Mouse (Mus musculus): ENCODE measurements around the gene Cmtm7.

DNA sequence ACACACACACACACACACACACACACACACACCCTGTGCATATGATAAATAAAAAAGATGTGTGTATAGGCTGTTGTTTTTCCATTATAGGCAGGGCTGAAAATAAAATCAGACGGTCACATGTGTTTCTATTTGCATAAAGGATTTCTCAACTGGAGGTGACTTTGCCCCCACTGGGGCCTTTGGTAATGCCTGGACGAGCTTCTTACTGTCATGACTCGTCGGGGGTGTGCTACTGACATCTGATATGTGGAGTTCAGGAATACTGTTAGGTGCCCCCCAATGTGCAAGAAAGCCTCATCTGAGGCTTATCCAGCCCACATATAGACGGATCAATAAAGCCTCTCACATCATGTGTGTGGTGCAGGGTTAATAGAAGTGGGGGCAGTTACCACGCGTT is 35.4 kb upstream of the Cmtm7 start:
- no peak for TF ChIP-seq EP300 (IDR thresholded peaks at IDR 0.05; ENCODE audit: low read depth)
- TF ChIP-seq CTCF (IDR thresholded peaks at IDR 0.05; ENCODE audit: low read depth): no peak

Measured in heart, postnatal 0 days (tissue).